Mouse (Mus musculus) common myeloid progenitor, adult 5-6 weeks (primary cell): ENCODE results near the gene Kcne4. TPM values are rescaled to one million over a fixed set of nuclear protein-coding genes. Genes with fewer than 3 reads are reported as not detected.
"Not testable (repeated sequence)": the region's sequence is repeated elsewhere in the genome, so short reads cannot be mapped to it uniquely, and the experiment has no call there.

Experiments used
- ATAC-seq: replicated peaks from 2 replicates; pipeline ENCODE4 v1.8.0; 2016; ENCODE audit warnings: low read depth, mild to moderate bottlenecking, moderate TSS enrichment, inconsistent platforms; ENCODE audit not compliant: poor library complexity, severe bottlenecking
- total RNA-seq: library from RNA; stranded (forward); fragments of 200-1000, 187-1606 nt; gene quantifications from 2 replicates; pipeline ENCODE4 v1.2.3, GENCODE M21; 2017

Kcne4 gene
- total RNA-seq, result not detected in 2 replicates

DNA sequence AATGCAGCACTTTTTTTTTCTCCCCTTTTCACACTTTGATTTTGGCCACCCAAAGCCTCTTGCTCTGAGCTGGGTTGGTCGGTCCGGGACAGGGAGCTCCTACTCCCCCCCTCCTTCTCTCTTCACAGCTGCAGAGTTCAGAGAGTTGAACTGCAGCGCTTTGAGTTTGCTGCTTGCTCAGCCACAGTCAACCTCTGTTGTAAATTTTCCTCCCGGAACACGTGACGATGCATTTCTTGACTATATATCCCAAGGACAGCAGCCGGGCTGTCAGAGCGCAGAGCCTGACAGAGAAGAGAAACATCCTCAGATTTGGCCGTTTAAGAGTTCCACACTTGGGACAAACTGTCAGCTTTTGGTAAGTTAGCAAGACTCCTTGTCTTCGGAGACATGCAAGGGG is at the start of gene Kcne4:
Gene Kcne4, plus strand, starts transcription at position 120 of the 400 bp plus-strand sequence.
- ATAC-seq, result no peak

DNA sequence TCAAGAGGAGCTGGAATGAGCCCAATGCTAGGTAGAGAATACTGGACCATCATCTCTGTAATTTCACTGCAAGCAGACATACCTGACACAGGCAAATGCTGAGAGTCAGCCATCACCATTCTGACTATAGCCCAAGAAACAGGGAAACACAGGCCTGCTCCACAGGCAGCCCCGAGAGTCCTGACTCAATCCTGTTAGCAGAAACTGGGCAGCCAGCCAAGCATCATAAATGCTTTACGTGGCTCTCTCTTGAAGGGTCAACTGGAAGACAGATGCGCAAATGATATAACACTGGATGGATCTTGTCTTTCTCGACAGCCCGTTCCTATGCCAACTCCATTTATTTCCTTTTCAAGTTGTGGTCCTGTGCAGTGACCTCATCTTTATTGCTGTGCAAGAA is 34.7 kb upstream of the Kcne4 start:
- ATAC-seq, result no peak

DNA sequence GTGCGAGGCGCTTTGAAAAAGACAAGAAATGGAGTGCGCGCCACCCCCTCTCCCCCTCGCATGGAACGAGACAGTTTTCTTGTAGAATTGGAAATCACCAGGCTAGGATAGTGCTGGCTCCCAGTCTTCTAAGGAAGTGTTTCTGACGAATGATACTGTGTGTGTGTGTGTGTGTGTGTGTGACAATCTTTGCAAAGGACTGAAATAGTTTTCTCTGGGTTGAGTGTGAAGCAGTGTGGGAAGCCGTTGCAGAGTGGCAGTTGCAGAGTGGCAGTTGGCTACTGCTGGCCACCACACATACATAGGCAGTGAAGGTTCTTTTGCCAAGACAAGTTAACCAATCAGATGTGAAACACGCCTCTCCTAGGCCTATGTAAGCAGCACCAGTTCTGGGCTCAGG is 31.6 kb upstream of the Kcne4 start:
- not testable (repeated sequence) for ATAC-seq

GRCm38 (mm10) chr1:78789744-78790143 is 26.8 kb upstream of the Kcne4 start:
- no peak for ATAC-seq

DNA sequence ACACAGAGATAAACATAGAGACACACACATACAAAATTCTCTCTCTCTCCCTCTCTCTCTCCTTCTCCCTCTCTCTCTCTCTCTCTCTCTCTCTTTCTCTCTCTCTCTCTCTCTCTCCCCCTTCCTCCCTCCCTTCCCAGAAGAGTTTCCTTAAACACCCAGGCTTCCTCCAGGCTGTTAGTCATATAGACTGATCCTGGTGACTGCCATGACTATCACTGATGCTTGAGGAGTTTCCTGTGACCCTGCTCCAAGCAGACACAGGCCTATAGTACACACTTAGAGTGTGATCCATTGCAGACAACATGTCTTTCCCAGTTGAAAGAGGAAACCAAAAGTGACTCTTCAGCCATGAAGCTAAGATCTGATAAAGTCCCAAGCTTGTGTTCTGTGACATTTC is 9.1 kb upstream of the Kcne4 start:
- no peak for ATAC-seq

- ATAC-seq, result no peak
These were observed 6.7 kb upstream of the Kcne4 start for GRCm38 (mm10) chr1:78809819-78810218.

- no peak for ATAC-seq
These were observed 5.7 kb upstream of the Kcne4 start for GRCm38 (mm10) chr1:78810904-78811303.

- ATAC-seq, result no peak
These were observed 4.5 kb upstream of the Kcne4 start for GRCm38 (mm10) chr1:78811975-78812490.

GRCm38 (mm10) chr1:78817756-78818155 is 1.2 kb downstream of the Kcne4 start:
- ATAC-seq, result no peak

- no peak for ATAC-seq
These were observed 2.3 kb downstream of the Kcne4 start for GRCm38 (mm10) chr1:78818630-78819526.

DNA sequence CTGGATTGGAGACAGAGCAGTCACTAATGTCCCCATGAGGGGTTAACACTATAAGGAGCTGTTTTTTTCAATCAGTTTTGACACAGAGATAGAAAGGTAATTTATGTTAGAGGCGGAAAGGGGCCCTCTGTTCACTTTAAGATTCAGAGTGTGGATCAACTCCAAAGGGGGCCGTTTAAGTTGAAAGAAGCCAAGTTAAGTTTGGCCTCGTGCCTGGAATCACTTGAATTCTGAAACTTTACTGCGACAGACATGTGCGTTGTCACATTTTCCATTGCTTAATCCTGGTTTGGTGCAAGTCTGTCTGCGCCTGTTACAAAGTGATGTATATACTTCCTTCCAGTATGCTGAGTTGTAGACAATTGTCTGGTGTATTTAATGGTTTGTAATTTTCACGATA is 3.0 kb downstream of the Kcne4 start:
- ATAC-seq, result no peak

DNA sequence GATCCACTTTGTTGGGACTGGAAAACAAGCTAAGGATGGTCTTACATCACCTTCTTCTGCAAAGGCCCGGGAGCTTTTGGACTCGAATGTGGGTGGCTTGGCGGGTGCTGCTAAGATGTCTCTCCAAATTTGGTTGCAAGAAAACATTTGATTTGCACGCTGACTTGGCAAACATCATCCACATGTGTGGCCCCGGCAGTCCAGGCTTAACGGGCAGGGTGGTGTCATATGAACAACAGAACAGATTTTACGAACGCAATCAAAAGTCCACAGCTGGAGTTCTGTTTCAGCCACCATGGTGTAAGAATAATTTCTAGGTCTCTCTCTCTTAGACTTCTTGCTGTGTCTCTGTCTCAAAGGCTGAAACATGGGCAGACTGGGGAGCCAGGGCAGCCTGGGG is 3.6 kb downstream of the Kcne4 start:
- no peak for ATAC-seq

DNA sequence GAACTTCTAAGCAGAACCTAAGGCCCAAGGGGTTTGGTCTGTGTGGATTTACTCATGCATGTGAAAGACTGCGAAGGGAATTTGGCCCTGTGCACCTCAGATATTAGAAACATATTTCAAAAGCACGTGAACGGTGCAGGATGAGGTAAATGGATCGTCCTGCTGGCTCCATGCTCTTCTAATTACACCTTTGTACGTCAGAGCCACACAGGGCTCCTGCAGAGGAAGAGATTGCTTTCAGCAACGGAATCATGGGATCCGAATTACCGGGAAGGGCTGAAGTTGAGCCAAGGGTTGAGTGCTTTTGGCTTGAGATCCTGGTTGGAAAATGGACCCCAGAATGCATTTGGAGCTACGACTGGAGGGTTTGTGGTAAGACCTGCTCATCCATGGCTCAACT is 4.6 kb downstream of the Kcne4 start:
- ATAC-seq, result no peak

DNA sequence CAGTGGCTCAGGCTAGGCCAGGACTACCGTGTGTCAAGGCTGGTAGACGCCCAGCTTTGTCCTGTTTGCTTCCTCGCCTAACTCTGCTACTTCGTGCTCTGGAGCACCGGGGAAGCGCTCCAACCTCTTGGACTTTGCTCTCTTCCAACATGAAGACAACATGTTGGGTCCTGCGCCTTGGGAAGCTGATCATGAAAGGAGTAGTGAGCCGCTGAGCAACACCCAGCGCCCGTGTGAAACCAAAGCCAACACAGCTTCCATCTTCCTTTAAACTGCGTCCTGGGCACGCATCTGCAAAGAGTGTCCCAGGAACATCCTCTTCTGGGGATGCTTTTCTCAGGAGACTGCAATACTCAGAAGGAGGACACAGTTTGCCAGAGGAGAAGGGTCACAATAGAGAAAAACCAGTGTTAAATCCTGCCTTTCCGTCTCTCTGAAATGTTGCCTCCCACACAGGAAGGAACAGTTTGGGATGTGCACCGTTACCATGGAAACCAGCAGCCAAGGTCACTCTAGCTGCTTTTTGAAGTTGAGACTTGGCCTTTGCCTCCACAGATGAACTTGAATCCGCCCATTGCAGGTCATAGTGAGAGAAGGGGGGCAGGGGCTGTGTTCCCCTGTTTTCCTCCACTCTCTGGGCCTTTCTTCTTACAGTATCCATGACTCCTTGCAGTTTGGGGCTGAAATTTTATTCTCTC is 5.3 kb downstream of the Kcne4 start:
- no peak for ATAC-seq

- ATAC-seq, result no peak
These were observed 8.7 kb downstream of the Kcne4 start for GRCm38 (mm10) chr1:78825246-78825645.

DNA sequence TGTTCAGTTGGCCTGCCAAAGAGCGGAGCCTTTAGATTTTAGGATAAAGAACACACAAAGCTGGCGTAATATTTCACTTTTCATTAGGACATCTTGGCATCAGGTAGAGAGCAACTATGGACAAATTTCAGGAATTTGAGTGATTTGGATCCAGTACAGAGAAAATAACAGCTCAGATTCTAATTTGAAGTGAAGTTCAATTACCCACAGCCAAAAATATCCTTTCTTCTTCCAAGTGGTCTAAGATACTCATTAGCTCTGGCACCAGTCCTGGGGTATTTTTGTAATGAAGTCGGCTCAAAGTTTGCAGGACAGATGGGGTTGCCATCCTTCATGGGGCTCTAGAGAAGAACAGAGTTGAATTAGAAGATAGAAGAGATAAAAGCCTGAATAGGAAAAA is 21.9 kb downstream of the Kcne4 start:
- no peak for ATAC-seq

- ATAC-seq, result no peak
These were observed 24.2 kb downstream of the Kcne4 start for GRCm38 (mm10) chr1:78840769-78841168.

DNA sequence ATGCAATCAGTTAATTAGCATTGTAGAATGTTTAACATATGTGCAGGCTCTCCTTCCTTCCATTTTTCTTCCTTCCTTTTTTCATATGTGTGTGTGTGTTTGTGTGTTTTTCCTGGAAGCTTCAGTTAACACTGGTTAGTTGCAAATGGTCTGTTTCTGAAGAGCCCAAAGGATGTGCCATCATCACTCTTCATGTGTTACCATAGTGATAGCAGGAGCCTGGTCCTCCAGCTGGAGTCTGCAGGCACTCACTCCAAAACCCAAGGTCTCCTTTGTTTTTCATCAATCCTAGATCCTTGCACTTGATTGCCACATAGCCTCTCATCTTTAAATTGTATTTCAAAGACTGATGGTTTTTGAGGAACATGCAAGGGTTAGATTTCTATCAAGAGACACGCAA is 29.1 kb downstream of the Kcne4 start:
- ATAC-seq, result no peak

GRCm38 (mm10) chr1:78846471-78846870 is 29.9 kb downstream of the Kcne4 start:
- ATAC-seq, result peak; percentile 62; the same call in 1 of the 2 replicates

DNA sequence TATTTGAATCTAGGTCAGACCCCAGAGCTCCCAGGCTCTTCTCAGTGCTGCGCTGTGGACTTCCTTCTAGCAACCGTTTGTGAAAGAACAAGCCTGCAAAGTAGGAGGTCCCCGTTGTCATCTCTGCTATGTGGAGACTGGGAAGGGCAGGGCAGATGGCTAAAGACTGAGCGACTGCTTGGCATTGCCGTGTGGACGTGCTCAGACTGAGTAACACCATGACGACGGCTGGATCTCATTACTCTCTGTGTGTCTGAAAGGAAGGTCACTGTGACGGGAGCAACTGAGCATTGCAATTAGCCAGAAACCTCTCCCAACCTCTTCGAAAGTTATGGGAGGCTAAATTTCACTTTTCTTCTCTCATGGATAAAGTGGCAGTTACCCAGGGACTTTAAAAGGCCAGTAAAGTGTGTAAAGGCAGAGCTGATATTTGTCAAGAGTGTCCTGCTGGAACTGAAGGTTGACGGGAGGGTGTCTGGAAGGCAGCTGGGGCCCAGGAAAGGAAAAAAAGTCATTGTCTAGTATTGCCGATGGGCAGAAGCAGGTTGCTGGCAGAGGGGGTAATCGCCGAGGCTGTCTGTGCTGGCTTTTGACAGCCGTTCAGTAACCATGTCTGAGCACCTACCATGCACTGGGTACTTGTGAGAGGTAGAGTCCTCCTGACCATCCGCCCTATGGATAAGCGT is 36.0 kb downstream of the Kcne4 start:
- ATAC-seq, result no peak

- ATAC-seq, result no peak
These were observed 36.5 kb downstream of the Kcne4 start for GRCm38 (mm10) chr1:78853094-78853445.
